Mouse (Mus musculus) gastrocnemius, postnatal 25 days (tissue): ENCODE results near the gene F11r. TPM values are rescaled to one million over a fixed set of nuclear protein-coding genes. Genes with fewer than 3 reads are reported as not detected.
A peak's percentile ranks its signal among the peaks of the same experiment; 100 is the strongest.

ENCODE experiments used
- DNase-seq: peaks from one replicate; pipeline ENCODE4 v3.0.0; 2022
- total RNA-seq, 2 experiments: library from RNA; stranded (reverse); gene quantifications; 1 replicate in 1 of 2; 2 replicates in 1 of 2; pipeline ENCODE4 v1.2.3; 2021

The F11r gene
- total RNA-seq, 2 experiments from 2014 or later, result 6.2 to 6.9 TPM

- DNase-seq, result no peak
Measured at GRCm38 (mm10) chr1:171438014-171438670, 807 bp downstream of the F11r start.

GRCm38 (mm10) chr1:171439072-171439471 is 1.7 kb downstream of the F11r start:
- no peak for DNase-seq

GRCm38 (mm10) chr1:171440025-171440725 is 2.8 kb downstream of the F11r start:
- peak; percentile 30 for DNase-seq

DNA sequence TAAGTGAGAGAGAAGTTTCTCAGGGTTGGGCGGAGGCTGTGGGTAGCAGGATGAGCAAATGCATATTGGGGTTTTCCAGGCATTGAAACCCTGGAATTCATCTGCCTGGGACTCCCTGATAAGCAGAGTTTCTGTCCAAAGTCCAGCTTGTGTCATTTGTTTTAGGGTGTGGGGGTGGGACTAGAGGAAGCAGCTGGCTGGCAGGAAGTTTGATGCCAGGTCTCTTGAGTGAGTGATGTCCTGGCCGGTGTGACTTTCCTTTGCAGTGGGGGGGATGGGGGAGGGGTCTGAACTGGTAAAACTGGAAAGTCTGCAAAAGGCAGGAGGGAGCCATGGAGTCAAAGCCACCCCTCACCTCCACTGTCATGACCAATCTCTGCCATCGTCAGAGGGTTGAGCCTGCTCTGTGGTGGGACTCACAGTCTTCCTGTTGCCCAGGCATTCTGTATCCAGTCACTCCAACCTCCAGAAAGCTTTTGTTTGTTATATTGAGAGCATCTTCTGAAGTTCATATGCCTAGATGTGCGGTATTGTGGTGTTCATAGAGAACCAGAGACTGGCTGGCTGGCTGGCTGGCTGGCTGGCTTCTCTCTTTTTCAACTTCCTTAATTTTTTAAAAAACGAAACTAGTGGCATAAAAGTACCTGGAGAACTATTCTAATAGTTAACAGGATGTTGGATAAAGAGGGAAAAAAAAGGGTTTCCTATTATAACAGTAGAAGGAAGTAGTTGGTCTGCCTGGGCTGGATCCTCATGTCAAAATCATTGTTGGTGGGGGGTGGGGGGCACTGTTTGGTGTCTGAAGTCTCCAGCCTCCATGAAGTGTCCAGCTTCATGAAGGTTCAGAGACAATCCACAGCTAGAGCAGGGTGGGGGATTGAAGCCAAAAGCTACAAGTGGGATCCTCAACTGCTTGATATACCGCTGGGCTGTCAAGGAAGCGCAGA is 4.4 kb downstream of the F11r start:
- DNase-seq, result no peak

DNA sequence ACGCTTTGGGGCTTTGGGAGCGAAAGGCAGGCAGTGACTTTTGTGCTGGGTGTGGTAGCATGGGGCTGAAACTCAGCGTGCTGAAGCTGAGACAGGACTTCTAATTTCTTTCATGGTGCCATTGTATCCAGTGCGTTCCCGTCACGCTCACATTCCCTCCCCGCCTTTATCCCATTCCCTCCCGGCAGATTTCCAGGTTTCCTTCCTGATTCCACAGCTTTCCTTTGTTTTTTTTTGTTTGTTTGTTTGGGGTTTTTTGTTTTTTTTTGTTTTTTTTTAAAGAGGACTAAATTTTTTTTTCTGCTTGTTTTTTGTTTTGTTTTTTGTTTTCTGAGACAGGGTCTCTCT is 5.1 kb downstream of the F11r start:
- no peak for DNase-seq

GRCm38 (mm10) chr1:171445050-171445449 is 7.7 kb downstream of the F11r start:
- no peak for DNase-seq

DNA sequence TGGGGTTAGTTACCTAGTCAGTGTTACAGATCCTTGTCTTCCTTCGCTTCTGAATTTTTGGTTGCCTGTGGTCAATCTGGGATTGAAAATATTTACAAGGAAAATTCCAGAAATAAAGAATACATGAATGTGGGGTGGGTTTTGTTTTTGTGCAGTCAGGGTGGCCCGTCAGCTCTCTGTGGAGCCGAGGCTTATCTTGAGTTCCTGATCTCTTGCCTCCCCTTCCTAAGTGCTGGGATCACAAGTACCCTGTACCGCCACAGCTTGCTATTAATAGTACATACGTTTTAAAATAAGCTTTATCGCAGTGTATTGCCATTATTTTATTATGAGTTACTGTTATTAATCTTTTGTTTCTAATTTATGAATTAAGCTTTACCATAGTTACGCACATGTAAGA is 9.5 kb downstream of the F11r start:
- no peak for DNase-seq

DNA sequence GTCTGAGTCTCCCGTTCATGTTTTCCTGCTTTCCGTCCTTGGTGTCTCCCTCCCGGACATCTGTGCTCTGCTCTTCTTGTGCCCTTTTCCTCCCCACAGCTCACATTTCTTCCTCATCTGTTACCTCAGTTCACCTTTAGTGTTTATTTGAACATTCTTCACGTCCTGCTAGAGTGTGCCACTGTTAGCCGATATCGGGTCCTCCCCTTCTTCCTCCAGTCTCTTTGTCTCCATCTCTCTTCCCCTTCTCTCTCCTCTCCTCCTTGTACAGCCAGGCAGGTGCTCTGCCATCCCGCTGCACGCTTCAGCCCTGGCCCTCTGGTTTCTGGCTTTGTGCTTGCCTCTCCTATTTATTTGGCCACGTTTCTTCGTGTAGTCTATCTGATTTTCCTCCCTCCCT is 10.4 kb downstream of the F11r start:
- no peak for DNase-seq

DNA sequence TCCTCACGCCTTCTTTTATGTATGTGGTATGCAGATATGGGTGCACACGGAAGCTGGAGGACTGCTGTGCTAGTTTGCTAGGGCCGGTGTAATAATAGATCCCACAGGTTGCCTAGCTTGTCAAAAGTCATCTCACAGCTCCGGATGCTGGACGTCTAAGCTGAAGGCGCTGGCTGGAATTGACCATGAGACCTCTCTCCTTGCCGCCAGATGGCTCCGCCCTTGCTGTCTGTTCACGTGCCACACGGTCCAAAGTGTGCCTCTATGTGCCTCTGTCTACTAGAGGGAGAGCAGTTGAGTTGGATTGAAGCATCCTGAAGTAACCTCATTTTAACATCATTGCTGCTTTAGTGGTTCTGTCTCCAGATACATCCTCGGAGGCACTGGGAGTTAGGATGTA is 12.7 kb downstream of the F11r start:
- no peak for DNase-seq

DNA sequence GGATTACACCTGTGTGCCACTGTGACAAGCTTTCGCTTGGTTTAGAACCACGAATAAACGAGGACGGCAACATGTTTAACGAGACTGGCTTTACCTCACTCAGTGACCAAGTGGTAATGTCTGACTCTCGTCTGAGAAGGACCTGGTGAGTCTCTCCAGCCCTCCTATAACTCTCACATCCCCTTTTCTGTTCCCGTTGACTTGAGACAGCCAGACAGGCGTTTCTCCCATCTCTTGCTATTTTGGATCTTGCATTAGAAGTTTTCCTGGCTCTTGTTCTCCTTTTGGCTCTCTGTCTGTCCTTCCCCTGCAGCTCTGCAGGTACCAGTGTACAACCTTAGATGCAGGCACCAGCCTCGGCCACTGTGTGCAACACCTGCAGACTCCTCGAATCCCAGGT is 13.7 kb downstream of the F11r start:
- no peak for DNase-seq

DNA sequence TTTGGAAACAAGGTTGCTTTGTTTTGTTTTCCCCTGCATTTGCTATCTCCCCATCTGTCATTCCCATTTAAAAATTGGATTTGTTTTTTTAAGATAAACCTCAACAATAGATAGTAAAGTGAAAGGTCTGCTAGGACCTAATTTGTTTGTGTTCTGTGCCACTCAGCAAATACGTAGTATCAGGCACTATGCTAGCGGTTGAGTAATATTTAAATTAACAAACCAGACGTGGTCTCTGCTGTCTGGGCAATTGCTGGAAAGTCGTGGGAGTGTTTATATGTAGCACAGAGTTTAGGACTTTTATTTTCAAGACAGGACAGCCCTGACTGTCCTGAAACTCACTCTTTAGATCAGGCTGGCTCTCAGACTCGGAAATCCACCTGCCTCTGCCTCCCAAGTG is 15.2 kb downstream of the F11r start:
- no peak for DNase-seq

GRCm38 (mm10) chr1:171452923-171453322 is 15.6 kb downstream of the F11r start:
- DNase-seq, result no peak

DNA sequence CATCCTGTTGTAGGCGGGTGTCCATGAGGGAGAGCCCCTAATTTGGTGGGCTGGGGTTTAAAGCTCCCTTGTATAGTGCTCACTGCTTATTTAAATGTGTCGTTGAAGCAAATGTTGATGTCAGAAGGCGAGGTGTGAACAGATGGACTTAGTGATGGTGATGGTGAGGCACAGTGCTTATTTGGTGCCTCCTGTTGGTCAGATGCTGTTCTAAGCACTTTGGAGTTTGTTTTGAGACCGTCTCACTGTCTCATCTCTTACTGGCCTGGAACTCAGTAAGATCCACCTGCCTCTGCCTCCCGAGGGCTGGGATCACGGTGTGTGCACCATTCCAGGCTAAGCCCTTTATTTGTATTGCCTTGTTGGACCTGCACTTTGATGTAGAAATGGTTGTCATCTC is 17.6 kb downstream of the F11r start:
- no peak for DNase-seq

DNA sequence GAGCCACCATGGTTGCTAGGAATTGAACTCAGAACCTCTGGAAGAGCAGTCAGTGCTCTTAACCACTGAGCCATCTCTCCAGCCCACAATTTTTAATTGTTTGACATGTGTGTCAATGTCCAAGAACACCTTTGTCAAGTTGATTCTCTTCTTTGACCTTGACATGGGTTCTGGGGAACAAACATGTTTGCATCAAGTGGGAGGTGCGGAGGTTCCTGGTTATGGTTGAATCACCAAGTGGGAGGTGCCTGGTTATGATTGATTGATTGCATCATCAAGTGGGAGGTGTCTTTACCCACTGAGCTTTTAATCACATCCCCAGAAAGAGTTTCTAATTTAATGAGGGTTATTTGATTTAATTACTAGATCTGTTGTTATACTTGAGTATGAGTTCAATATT is 20.2 kb downstream of the F11r start:
- DNase-seq, result no peak

GRCm38 (mm10) chr1:171459791-171460190 is 22.5 kb downstream of the F11r start:
- DNase-seq, result no peak

- no peak for DNase-seq
Measured at GRCm38 (mm10) chr1:171460551-171461503, 23.5 kb downstream of the F11r start.

DNA sequence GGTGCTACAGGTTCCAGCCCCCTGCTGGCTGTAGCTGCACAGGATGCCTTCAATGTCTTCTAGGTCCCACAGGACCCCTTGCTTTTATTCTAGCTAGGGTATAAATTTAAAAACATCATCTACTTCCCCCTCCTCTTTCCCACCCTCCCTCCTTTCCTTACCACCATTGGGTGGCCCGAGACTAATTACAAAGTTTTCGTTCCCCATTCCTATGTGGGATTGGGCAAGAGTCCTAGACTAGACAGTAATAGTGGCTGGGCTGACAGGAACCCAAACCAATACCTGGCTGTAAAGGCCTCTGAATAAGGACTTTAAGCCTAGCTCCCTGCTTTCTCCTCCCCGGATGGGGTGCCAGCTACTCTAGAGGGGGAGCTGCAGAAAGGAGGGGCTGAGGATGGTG is 25.8 kb downstream of the F11r start:
- no peak for DNase-seq

GRCm38 (mm10) chr1:171465749-171466412 is 28.5 kb downstream of the F11r start:
- no peak for DNase-seq

DNA sequence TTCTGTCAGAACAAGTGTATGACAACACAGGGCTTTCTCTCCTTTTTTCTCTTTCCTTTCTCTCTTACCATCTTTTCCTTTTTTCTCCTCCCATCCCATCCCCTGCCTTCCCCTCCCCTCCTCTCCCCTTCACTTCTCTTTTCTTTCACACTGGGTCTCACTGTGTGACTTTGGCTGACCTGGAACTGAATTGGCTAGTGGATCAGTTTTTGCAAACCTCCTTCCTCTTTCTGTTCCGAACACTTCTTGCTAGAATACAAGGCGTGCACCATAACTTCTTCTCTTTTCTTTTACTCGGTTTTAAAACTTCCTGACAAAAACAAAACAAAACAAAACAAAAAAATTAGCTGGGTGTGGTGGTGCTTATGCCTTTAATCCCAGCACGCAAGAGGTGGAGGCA is 29.2 kb downstream of the F11r start:
- DNase-seq, result no peak

GRCm38 (mm10) chr1:171469678-171470077 is 32.3 kb downstream of the F11r start:
- DNase-seq, result no peak

DNA sequence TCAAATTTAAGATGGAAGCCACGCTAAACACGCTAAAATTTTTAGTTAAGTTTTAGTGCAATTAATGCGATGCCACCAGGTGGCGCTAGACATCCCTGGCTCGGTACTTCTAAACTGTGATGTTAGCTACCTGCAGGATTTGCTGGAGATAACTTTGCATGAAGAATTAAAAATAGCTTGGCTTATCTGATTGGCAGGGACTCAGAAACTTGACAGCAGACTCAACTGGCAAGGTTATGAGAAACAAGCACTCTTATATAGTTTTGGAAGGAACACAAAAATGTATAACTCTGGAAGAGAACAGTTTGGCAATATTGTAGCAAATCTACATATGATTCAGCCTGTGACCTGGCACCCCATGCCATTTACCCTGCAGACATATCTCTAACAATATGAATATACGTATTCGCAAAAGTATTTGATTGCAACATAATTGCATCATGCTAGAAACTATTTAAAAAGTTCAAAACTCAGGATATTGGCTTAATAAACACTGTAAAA is 33.1 kb downstream of the F11r start:
- no peak for DNase-seq
